Mouse (Mus musculus): ENCODE data around the gene Rufy2.

DNA sequence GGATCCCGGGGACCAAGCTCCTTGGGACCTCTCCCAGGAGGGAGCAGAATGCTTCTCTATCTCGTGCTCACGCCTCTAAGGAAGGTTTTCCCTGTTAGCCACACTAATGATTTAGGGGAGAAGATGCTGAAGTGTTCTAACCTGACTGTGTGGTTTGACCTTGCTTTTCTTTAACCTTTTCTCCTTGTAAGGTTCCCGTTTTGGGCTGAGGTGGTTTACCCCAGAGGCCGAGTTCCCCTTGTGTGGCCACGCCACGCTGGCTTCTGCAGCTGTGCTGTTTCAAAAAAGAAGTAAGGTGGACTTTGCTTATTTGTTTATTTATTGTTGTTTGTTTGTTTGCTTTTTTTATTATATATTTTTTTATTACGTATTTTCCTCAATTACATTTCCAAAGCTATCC lies 67.7 kb downstream of the Rufy2 start:
- TF ChIP-seq CTCF (conservative IDR thresholded peaks at IDR 0.05 in 1 of 2, IDR thresholded peaks at IDR 0.05 in 1 of 2; ENCODE audit: low read depth in 2 of 2, low read length in 2 of 2) (no peak), RCOR1 (conservative IDR thresholded peaks at IDR 0.05; ENCODE audit: low read depth, low read length) (no peak)
